Mouse (Mus musculus): ENCODE data around the gene Rab28. TPM values are rescaled to one million over a fixed set of nuclear protein-coding genes. Genes with fewer than 3 reads are reported as not detected.

The Rab28 gene
- 16.0 and 29.6 TPM in 2 replicates for polyA plus RNA-seq (2011; ENCODE audit: insufficient read depth, insufficient read length, low replicate concordance, missing spikeins)

DNA sequence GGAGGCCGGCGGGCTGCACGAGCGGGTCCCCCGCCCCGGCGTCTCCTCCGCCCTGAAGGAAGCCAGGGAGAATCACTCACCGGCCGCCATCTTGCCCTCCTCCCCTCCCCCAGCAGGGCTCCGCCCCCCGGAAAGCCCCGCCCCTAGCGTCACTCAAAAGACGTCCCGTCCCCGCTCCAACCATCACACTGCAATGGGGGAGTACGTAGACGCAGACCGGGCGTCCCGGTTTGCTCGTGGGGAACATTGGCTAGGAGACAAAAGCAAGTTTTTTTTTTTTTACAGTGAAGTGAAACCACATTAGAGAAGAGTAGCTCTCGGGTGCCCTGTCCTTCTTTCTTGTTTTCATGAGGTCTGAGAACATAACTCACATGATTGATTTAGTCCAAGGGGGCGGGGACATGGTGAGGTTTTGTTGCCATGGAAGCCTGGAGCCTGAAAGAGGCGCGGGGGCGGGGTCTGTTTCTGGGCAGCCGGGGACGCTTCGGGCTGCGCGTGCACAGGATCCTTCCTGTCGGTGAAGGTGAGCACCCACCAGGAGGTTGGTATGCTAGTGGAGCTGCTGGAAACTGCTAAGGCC is at the start of gene Rab28:
TSS of gene Rab28 (minus strand) at position 107 of the 580 bp plus-strand sequence.
- peak; percentile 18; the same call in 1 of the 2 replicates for TF ChIP-seq POLR2A (IDR thresholded peaks at IDR 0.05; ENCODE audit: borderline replicate concordance, control insufficient read depth, low read depth, low read length)
- TF ChIP-seq CTCF (IDR thresholded peaks at IDR 0.05; ENCODE audit: control insufficient read depth, insufficient read depth, low read length): no peak
- under 1% methylated on average over 34 of the region's 34 CpGs for WGBS
- peak within 1 kb of the TSS; percentile 84 for H3K27ac ChIP-seq (ENCODE audit: control insufficient read depth, insufficient read depth, low read depth, low read length, poor library complexity)
- H3K4me1 ChIP-seq (ENCODE audit: control insufficient read depth, insufficient read depth, low read length): no peaks in the 10 kb centered on the region
- peak within 1 kb of the TSS; percentile 96 for H3K4me3 ChIP-seq (replicated peaks; ENCODE audit: control insufficient read depth, low read depth, low read length)

DNA sequence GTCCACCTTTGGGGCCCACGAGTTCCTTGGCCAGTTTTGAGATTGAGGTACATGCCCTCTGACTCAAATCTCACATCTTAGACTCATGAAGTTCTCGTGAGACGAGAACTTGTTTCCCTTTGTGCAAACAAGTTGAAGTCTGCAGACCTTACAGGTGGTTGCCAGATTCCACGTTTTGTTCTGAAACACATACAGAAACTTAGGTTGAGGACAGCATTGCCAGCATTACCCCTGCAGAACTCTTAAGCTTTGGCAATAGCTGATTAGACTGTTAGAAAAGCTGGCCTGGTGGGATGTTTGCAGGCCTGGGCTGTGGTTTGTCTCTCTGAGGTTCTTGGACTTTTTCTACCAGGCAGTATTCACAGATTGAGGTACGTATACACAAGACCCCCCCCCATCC is 49.4 kb upstream of the Rab28 start:
- Histone ChIP-seq H3K4me1 (ENCODE audit: control insufficient read depth, insufficient read depth, low read length) (no peaks in the 10 kb centered on the region), H3K4me3 (replicated peaks; ENCODE audit: control insufficient read depth, low read depth, low read length) (no peak overlapping the region)
- 17% methylated on average over 5 of the region's 5 CpGs for WGBS

DNA sequence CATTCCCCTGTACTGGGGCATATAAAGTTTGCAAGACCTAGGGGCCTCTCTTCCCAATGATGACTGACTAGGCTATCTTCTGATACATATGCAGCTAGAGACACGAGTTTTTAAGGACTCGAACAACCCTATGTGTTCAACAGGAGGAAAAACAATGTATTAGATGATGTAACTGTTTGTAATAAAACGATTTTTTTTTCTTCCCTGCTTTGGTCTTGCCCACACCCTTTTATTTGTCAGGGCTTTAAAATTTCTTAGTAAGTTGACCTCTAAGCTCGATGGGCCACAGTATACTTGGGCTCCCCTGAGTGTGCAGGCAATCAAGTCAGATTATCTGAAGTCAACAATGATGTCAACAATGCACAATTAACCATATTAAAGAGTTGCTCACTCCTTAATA is 48.4 kb upstream of the Rab28 start:
- 5% methylated on average over 4 of the region's 4 CpGs for WGBS
- no peak overlapping the region for H3K27ac ChIP-seq (ENCODE audit: control insufficient read depth, insufficient read depth, low read depth, low read length, poor library complexity)
- no peak overlapping the region for H3K4me3 ChIP-seq (replicated peaks; ENCODE audit: control insufficient read depth, low read depth, low read length)
- H3K4me1 ChIP-seq (ENCODE audit: control insufficient read depth, insufficient read depth, low read length): no peaks in the 10 kb centered on the region
- TF ChIP-seq CTCF (IDR thresholded peaks at IDR 0.05; ENCODE audit: control insufficient read depth, insufficient read depth, low read length): no peak
- TF ChIP-seq POLR2A (IDR thresholded peaks at IDR 0.05; ENCODE audit: borderline replicate concordance, control insufficient read depth, low read depth, low read length): no peak

More for the DNA sequence above, 49.4 kb upstream of the Rab28 start:
- TF ChIP-seq POLR2A (IDR thresholded peaks at IDR 0.05; ENCODE audit: borderline replicate concordance, control insufficient read depth, low read depth, low read length): no peak
- no peak for TF ChIP-seq CTCF (IDR thresholded peaks at IDR 0.05; ENCODE audit: control insufficient read depth, insufficient read depth, low read length)
- no peak overlapping the region for H3K27ac ChIP-seq (ENCODE audit: control insufficient read depth, insufficient read depth, low read depth, low read length, poor library complexity)

DNA sequence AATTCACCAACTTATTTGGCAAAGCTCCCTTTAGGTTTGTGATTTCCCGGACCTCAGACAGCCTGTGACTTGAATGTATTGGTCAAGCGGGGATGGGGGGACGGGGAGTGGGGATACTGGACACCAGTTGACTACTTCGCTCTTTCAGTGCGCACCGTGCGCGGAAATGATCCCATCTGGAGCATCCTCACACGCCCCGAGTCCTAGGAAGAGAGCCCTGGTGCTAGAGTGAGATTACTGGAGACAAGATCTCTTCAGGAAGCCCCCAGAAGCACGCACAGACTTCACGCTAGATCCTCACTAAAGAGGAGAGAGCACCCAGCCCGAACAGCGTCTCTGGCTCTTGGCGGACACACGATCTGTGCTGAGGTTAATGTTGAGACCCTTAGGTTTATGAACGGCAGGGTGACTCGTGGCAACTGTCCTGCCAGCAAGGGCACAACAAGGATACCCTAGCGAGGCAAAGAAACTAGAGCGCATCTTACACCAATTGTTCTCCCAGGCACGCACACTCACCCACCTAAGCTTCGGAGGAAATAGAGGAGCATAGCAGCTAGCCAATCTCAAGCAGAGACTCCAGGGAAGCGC is 47.5 kb upstream of the Rab28 start:
- no peak overlapping the region for H3K27ac ChIP-seq (ENCODE audit: control insufficient read depth, insufficient read depth, low read depth, low read length, poor library complexity)
- WGBS: 6% methylated on average over 23 of the region's 23 CpGs
- H3K4me3 ChIP-seq (replicated peaks; ENCODE audit: control insufficient read depth, low read depth, low read length): no peak overlapping the region
- no peaks in the 10 kb centered on the region for H3K4me1 ChIP-seq (ENCODE audit: control insufficient read depth, insufficient read depth, low read length)
- no peak for TF ChIP-seq CTCF (IDR thresholded peaks at IDR 0.05; ENCODE audit: control insufficient read depth, insufficient read depth, low read length)
- no peak for TF ChIP-seq POLR2A (IDR thresholded peaks at IDR 0.05; ENCODE audit: borderline replicate concordance, control insufficient read depth, low read depth, low read length)

DNA sequence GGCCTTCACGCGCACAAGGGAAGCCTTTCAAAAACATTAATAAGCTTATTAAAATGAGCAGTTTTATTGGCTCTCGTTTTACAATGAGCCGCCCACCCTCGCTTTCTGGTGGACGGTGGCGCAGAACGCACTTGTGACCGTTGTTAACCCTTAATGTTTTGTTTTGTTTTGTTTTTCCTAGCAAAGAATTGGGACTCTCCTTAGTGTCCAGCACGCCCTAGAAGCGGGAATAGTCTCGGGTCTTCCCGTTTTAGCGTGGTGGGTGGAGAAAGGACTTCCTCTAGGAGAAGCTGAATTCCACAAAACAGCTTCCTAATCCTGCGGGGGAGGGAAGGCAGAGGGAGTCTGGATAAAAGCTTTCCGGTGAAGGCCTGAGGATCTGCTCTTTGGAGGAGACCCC is 46.9 kb upstream of the Rab28 start:
- Histone ChIP-seq H3K4me3 (replicated peaks; ENCODE audit: control insufficient read depth, low read depth, low read length) (no peak overlapping the region), H3K4me1 (ENCODE audit: control insufficient read depth, insufficient read depth, low read length) (no peaks in the 10 kb centered on the region), H3K27ac (ENCODE audit: control insufficient read depth, insufficient read depth, low read depth, low read length, poor library complexity) (no peak overlapping the region)
- WGBS: 2% methylated on average over 16 of the region's 16 CpGs
- TF ChIP-seq CTCF (IDR thresholded peaks at IDR 0.05; ENCODE audit: control insufficient read depth, insufficient read depth, low read length) (no peak), POLR2A (IDR thresholded peaks at IDR 0.05; ENCODE audit: borderline replicate concordance, control insufficient read depth, low read depth, low read length) (no peak)

DNA sequence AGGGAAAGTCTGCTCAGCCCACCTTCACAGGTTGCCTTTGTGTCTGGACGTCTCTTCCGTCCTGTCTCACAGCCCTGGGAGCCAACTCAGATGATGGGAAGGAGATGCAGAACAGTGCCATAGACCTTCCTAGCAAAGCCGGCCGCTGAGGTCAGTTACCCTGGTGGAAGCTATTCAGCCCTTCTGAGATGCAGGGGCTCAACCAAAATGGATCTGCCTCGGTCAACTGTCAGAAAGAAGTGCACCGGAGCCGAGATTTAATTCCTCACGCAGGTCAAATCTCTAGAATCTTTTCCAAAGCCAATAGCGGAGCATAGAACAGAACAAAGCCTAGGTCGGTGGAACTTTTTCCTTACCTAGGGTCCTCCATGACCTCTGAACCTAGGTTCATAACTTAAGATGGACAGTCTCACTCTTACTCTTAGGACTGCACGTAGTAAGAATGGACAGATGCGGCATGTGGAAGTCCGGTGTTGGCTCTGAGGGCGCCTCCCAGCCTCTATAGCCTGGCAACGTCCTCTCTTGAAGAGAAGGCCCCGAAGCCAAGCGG is 46.3 kb upstream of the Rab28 start:
- WGBS: 6% methylated on average over 17 of the region's 17 CpGs
- TF ChIP-seq CTCF (IDR thresholded peaks at IDR 0.05; ENCODE audit: control insufficient read depth, insufficient read depth, low read length) (no peak), POLR2A (IDR thresholded peaks at IDR 0.05; ENCODE audit: borderline replicate concordance, control insufficient read depth, low read depth, low read length) (no peak)
- no peak overlapping the region for H3K27ac ChIP-seq (ENCODE audit: control insufficient read depth, insufficient read depth, low read depth, low read length, poor library complexity)
- no peaks in the 10 kb centered on the region for H3K4me1 ChIP-seq (ENCODE audit: control insufficient read depth, insufficient read depth, low read length)
- no peak overlapping the region for H3K4me3 ChIP-seq (replicated peaks; ENCODE audit: control insufficient read depth, low read depth, low read length)

DNA sequence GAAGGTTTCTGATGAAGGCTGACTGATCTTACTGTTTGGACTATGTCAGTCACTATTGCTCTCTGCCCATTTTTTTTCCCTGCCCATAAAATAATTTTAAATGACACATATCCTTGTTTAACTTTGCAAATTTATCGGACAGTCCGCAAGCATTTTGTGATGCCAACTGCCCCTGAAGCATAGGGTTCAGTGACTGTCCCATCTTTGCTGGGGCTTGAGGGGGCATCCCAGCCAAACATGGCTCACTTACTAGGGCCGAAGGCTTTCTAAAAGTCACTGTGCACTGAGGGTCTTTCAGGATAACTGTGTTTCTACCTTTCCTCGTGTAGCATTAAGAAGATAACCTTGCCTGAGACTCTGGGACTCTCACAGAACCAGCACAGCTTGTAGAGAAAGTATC is 44.8 kb upstream of the Rab28 start:
- TF ChIP-seq POLR2A (IDR thresholded peaks at IDR 0.05; ENCODE audit: borderline replicate concordance, control insufficient read depth, low read depth, low read length) (no peak), CTCF (IDR thresholded peaks at IDR 0.05; ENCODE audit: control insufficient read depth, insufficient read depth, low read length) (no peak)
- Histone ChIP-seq H3K4me3 (replicated peaks; ENCODE audit: control insufficient read depth, low read depth, low read length) (no peak overlapping the region), H3K4me1 (ENCODE audit: control insufficient read depth, insufficient read depth, low read length) (no peaks in the 10 kb centered on the region), H3K27ac (ENCODE audit: control insufficient read depth, insufficient read depth, low read depth, low read length, poor library complexity) (no peak overlapping the region)
- WGBS: 32% methylated on average over 4 of the region's 4 CpGs

DNA sequence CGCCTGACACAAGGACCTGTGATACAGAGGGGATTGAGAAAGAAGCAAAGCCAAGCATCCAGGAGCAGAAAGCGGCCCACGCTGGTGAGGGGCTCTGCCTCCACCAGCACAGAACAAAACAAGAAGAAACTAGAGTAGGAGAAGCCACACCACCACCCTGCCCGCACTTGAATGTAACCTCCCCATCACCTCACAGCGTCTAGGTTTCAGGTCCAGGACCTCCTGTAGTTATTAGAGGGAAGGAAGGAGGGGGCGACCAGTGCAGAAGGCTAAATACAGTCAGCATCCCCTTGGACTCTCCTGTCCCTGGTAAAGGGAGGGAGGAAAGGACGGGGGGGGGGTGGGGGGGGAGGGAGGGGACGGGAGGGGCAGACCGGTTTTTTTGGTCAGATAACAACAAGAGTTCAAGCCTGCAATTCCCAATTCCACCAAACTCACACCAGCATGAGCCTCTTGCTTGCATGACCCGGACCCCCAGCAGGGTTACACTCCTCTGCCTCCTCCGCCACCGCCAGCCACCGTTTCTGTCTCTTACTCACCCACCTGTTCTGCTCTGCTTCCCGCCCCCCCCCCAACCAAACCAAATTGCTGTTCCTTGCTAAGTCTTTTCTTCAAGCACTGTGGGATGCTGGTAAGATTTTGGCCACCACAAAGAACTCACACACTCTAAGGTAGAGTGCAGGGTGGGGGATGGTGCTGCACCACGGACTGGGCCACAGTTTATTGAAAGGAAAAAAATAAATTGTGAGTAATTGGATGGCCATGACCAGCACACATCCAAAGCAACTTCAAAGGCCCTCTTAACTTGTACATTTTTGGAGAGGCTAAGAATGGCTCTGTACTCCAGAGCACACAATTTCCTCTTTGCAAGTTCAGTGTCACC is 37.2 kb upstream of the Rab28 start:
- Histone ChIP-seq H3K27ac (ENCODE audit: control insufficient read depth, insufficient read depth, low read depth, low read length, poor library complexity) (no peak overlapping the region), H3K4me1 (ENCODE audit: control insufficient read depth, insufficient read depth, low read length) (no peaks in the 10 kb centered on the region), H3K4me3 (replicated peaks; ENCODE audit: control insufficient read depth, low read depth, low read length) (no peak overlapping the region)
- WGBS: 16% methylated on average over 15 of the region's 15 CpGs
- TF ChIP-seq POLR2A (IDR thresholded peaks at IDR 0.05; ENCODE audit: borderline replicate concordance, control insufficient read depth, low read depth, low read length): no peak
- no peak for TF ChIP-seq CTCF (IDR thresholded peaks at IDR 0.05; ENCODE audit: control insufficient read depth, insufficient read depth, low read length)

All from bone marrow, adult 2 months (tissue).